Mouse (Mus musculus) right cerebral cortex, postnatal 4 days (tissue): ENCODE results near the gene Rpp25.

Experiments
- DNase-seq: peaks from one replicate; pipeline ENCODE4 v3.0.0-alpha.2; 2022

Rpp25 gene

DNA sequence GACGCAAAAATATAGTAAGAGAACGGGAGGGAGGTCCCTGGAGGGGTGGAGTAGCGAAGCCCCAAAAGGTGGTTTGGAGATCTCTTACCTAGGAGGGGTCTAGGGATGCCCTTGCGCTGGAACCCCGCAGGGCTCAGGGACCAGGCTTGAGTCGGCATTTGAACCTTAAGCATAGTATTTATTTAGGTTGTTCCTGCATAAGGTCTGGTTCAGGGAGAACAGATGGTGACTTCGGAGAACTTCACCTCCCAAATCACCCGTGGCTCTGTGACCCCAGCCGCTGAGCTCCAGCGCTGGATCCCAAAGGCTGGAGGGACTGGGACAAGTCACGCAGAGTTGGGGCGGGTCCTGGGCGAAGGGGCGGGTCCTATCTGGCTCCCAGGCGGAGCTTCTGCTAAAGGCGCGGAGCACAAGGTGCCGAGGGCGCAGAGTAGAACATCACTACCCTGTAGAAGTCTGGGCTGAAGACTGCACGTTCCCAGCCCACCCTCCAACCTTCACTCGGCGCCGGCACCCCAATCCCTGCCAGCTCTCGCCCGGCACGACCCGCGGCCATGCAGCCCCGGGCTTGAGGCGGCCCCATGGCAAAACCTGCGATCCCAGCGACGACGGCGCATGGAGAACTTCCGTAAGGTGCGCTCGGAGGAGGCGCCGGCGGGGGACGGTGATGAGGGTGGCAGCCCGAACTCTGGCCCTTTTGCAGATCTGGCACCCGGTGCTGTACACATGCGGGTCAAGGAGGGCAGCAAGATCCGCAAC, at the start of gene Rpp25:
Gene Rpp25, plus strand, starts transcription at position 405 of the 759 bp plus-strand sequence.
- DNase-seq = peak; percentile 45

DNA sequence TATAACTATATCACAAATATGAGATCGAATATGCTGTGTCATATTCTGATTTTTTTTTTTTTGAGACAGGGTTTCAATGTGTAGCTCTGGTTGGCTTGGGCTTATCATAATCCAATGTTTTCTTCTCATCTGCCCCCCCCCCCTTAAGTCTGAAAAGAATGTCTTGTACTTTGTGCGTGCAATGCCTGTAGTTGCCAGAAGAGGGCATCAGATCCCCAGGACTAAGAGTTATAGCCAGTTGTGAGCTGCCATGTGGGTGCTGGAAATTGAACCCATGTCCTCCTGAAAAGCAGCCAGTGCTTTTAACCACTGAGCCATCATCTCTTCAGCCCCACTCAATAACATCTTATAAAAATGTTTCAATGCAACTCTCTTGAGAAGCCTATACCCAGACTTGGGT, 44.1 kb upstream of the Rpp25 start:
- no peak for DNase-seq

DNA sequence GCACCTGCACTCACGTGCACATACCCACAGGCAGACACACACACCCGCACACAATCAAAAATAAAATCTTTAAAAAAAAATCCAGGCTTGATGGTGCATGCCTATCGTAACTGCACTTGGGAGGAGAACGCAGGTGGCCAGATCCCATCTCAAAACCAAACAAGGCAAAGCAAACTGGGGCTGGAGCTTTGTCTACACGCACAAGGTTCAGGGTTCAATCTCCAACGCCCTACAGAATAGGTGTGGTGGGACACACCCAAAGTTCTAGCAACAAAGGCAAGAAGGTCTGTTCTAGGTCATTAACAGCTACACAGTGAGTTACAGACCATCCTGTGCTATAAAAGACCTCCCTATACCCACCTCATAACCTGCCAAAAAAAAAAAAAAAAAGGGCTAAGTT, 41.0 kb upstream of the Rpp25 start:
- no peak for DNase-seq

DNA sequence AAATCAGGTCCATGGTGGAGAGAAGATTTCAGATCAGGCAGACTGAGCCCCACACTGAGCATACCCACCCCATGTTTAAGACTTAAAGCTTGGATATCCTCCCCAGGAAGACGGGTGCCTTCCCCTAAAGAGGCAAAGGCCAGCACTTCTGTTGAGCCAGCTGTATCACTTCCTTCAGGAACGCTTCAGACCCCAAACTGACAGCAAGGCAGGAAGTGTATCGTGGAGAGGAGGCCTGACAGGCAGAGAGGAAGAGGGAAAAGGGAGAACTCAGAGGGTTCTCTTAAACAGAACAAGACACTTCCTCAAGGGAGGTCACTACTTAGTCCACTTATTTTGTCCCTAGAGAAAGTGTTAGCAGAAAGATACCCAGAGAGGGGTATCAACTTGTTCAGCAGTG, 37.7 kb upstream of the Rpp25 start:
- DNase-seq = no peak

DNA sequence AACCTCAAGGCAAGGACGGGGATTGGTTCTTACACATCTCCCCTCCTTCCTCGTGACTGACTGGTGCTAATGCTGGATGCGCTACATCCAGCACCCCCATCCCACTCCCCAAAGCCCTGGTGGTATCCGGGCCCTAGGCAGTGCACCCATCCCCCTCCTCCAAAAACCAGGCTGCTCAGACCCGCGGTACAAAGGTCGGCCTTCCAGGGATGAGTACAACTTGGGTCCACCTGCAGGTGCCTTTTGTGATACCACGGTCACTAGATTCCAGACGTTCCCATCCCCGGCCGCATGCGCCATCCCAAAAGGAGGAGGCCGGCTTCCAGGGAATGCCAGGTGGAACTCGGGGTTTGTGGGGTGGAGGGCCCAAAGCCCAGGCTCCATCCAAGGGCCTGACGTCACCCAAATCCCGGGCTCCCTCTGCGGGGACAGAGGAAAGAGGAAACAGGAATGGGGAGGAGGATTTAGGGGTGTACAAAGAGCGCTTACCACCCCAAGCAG, 36.5 kb upstream of the Rpp25 start:
- peak; percentile 59 for DNase-seq

DNA sequence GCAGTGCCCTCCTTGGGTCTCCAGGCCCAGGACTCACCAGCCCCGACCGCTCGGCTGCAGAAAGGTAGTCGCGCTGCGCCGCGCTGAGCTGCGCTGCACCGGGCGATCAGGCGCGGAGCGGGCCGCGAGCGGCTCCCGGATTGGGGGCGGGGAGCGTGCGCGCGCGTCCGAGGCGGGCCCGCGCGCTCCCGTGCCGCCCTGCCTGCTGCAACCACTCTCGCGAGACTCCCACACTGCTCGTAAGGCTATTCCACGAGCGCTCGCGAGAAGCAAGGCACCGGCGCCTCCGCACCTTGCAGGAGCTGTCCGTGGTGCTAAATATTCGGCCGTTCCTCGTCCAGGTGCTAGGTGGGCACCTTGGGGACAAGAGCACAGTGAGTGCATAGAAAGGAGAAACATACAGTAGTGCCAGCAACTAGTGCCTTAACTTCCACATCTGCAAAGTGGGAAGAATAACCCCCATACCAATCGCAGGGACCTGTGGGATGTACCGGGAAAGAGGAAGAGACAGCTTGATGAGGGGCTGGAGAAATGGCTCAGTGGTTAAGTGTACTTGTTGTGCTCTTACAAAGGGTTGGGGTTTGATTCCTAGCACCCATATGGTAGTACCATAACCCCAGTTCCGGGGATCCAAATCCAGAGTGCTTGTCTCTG, 35.8 kb upstream of the Rpp25 start, which contains the start of gene Scamp5:
Gene Scamp5, minus strand, starts transcription at position 165 of the 654 bp plus-strand sequence.
- DNase-seq = peak; percentile 86

DNA sequence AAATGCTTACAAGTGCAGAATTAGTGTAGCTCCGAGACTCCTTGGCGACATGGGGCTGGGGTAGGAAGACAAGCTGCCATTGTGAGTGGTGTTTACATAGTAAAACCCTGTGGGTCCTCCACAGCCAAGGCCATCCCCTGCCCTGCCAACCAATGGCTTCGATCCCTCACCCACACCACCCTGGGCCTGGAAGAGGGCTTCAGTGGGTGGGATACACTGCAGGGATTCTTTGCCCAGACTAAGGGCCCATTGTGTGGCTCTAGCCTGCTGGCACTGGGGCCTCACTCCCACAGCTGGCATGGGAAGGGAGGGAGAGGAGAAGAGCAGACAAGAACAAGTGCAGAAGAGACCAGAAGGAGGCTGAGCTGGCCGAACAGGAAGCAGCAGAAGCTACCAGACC, 34.9 kb upstream of the Rpp25 start:
- DNase-seq = peak; percentile 22

DNA sequence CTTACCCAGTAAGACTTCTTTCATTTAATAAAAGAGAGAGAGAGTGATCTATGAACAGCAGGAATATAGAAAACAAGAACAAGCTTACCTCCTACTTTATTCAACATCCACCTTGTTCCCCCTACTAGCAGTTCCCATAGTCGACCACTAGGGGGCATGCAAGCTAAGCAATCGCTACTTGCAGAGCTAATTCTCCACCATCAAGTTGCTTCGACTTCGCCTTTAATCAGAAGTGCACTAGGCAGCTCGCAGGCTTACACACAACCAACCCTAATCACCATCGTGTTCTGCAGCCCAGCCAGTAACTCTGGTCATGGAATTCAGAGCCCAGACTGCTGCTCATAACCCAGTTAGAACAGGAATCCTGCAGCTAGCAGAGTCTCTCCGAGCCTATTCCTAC, 18.1 kb upstream of the Rpp25 start:
- DNase-seq = peak; percentile 88

DNA sequence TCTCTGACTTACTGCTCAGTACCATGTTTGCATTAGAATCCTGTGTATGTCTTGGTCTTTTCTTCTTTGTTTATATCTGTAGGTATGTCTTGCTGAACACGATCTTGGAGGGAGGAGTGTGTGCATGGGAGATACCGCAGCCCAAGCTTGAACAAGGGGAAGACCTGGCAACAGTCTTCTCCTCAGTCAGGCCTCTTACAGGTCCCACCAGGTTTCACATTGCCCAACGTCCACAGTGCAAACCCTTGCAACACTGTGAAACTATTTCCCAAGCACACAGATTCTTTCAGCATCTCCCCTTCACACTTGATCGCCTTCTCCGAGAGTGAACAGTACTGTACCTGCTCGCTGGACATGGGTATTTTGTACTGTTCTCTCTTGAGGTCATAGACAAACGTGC, 16.0 kb upstream of the Rpp25 start:
- DNase-seq = no peak

DNA sequence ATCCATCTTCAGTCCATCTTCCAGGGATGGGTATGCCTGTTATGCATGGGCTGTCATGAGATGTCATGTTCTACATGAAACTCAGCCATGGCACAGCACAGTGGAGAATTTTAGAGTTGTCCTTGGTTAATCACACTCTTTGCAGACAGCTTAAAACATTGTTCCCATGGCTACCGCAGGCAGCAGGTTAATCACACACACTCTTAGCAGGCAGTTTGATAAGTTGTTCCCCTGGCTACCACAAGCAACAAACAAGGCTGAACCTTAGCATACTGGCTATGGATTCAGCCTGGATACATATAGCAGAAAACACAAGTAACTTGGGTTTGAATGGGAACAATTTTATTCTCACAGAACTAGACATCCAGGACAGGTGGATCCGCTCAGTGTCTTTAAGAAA, 10.3 kb upstream of the Rpp25 start:
- no peak for DNase-seq

DNA sequence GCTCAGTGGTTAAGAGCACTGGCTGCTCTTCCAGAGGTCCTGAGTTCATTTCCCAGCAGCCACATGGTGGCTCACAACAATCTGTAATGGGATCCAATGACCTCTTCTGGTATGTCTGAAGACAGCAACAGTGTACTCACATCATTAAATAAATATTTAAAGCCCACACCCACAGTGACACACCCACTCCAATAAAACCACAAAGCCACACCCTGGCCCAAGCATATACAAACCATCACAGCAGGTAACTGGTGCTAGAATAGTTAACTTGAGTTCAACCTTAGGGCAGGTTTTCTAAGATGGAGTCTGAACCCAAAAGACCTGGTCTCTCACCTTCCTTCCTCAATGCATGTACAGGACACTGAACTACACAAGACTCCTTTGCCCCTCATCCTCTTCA, 8.9 kb upstream of the Rpp25 start:
- DNase-seq = no peak

DNA sequence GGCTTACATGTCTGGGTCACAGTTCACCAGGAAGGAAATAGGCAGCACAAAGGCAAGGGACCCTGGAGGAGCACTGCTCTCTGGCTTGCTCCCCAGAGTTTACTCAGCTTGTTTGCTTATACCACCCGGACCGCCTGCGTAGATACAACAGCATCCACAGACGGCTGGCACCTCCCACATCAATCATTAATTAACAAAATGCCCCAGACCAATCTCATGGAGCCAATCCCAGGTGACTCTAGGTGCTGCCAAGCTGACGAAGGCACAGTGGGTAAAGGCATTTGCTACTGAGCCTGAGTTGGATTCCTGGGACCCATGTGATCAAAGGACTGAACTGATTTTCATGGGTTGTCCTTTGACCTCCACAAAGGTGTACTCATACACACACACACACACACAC, 6.6 kb upstream of the Rpp25 start:
- no peak for DNase-seq

DNA sequence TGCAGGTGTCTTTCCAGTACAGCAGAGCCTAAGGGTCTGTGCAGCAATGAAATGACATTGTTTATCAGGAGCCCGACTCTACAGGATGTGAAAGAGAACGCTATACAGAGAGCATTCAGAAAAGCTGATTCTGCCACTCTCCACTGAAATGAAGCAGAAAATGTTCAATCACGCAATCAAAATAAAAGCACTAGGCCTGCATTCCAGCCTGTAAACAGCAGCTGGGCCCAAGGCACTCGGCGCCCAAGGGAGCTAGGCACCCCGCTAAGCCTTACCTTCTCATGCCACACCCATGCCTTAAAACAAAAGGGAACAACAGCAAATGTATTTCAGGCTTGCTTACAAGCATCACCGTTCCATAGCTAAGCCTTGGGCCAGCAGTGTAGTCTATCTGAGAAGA, 5.3 kb upstream of the Rpp25 start:
- DNase-seq = no peak

DNA sequence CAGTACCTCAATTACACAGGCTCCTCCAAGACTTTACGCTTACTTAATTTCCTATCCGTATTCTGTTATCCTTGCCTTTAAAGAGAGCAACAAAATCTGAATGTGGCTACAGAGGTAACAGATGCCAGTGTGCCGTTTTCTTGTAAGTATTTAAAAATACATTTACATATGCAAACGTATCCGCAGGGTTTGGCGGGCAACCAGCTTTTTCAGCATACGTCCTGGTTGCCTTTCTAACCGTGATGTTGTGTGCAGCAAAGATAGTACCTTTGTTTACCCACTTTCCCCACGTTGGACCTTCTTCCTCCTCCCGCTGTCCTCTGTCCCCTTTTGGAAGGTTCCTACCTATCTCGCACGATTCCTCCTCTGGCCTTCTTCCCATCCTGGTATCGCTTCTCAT, 2.4 kb upstream of the Rpp25 start:
- DNase-seq = peak; percentile 58

DNA sequence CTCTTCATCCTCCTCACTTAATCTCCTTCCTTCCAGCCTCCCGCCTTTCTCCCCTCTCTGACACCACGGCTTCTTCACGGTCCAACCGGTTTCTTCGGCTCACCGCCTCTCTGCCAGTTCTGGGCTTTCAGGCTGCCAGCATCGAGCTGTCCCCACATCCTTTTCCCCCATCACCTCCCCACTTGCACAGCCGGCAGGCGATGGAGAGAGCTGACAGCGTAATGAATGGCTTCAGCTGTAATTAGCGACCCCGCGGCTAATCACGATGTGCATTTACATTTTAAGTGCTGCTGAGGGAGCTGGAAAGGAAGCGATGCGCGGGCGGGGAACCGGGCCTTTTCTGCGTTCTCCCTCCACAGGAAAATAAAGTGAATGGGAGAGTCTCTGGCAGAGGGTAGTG, 2.0 kb upstream of the Rpp25 start:
- peak; percentile 59 for DNase-seq

DNA sequence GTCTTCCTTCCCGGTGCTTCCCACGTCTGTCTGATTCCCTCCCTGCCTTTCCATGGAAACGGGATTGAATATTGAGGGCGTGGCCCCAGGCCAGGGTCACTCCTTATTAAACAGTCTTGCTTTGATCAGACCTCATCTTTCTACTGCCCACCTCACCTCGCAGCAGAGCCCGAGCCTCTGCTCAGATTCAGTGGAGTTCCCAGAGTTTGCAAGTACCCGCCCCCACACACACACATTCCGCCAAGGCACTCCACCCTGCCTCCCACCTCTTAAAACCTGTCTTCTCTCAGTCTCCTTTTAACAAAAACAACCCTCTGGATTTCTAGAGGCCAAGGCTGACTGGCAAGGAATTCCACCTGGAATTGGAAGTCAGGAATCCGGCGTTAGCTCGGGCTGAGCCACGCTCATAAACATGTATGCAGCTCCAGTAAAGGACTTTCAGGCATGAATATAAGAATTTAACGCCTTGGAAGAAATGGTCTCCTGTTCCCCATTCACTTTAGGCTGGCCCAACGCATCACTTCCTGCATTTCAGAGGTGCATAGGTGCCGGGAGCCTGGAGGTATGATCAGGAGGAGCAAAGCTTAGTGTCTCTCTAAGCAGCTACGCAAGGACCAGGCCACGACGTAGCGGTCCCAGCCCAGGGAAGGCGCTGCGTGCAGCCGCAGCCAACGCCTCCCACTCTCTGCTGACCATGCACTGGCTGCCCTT, 760 bp upstream of the Rpp25 start:
- DNase-seq = no peak

DNA sequence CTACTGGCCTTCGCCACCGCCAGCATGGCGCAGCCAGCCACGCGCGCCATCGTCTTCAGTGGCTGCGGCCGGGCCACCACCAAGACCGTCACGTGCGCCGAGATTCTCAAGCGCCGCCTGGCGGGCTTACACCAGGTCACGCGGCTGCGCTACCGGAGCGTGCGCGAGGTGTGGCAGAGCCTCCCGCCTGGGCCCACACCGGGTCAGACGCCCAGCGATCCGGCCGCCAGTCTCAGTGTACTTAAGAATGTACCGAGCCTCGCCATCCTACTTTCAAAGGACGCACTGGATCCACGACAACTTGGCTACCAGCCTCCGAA, 515 bp downstream of the Rpp25 start:
- DNase-seq = peak; percentile 67

DNA sequence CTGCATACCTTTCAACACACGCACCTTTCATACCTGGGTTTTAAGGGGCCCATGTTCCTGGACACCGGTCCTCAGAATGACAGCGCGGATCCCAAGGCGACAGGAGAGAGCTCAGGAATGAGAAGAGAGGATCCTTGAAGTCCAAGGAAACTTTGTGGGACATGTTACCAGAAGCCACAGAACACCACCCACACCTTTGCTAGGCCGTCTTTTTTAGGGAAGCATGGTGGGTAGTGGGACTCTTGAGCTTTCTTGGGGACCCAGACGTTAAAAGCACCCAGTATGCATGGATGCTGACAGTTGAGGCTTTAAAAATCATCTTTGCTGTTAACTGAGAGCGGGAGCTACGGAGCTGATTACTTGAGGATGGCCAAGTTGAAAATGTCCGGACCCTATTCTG, 1.1 kb downstream of the Rpp25 start:
- no peak for DNase-seq

DNA sequence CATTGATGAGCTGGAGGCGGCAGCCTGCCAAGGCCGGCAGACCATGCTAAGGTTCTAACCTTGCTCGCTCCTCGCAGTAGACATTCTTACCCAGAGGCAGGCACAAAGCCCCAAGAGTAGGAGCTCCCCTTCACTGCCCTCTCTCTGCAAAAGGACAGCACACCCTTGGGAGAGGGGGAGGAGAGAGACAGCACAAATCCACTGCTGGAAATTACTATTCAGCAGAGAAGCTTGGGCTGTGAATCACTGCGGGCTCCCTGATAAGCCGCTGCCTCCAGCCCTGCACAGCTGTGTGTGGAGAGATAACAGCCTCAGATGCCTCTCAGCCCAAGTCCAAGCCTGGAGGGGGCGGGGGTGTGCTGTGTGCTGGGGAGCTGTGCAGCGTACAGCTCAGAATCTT, 1.9 kb downstream of the Rpp25 start:
- peak; percentile 48 for DNase-seq

DNA sequence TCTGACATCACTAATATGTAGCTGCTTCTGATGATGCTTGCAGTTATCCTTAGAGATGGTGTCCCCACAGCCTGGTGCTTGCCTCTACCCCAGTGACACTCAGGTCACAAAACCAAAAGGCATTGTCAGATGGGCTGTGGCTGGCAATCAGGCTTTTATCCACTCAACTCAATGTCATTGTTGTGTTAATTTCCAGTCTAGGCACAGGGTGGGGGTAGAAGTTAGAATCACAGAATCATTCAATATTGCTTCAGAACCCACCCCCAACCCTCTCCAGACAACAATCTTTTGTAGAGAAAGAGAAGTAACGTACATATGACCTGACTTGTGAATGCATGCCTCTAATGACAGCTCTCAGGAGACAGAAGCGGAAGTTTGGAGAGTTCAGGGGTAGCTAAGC, 6.8 kb downstream of the Rpp25 start:
- no peak for DNase-seq

DNA sequence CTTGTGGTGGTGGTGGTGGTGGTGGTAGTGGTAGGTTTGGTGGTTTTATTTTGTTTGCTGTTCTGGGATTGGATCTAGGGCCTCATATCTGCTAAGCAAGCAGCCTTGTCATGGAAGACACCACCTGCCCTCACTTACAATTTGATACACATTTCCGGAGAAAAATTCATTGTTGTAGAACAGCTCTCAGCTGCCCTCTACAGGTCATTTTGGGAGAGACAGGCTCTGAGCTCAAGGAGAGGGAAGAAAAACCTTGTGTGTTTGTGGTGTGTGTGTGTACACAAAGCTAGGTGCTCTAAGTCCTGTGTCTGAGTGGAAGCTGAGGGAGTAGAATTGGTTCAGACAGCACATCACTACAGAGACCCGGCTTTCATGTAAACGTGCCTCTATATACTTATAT, 13.3 kb downstream of the Rpp25 start:
- peak; percentile 78 for DNase-seq

DNA sequence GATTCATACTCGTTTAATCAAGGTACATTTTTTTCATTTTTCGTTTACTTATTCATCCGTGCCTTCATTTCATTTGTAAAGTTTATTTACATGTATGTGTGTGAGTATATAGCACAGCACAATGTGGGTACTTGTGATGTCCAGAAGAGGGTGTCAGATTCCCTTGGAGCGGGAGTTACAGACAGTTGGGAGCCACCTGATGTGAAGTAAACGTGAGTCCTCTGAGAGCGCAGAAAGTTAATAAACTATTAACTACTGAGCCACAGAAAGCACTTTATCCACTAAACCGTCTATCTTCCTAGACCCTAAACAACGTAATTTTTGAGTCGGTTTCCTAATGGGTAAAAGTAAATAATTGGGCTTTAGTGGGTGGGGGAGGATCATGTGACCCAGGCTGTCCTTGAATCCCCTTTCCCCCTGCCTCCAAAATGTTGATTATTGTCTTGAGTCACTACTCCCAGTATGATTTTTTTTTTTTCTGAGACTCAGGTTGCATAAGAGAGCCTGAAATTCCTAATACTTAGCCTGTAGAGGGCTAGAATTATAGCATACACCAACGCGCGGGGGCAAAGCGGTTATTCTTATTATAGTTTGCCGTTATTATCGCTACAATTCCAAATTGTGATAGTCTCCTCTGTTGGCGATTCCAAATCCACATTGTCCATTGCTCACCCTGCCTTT, 16.7 kb downstream of the Rpp25 start:
- no peak for DNase-seq
